Mouse (Mus musculus) adrenal gland, adult (tissue): ENCODE results near the gene Gnai2.
A peak's percentile ranks its signal among the peaks of the same experiment; 100 is the strongest.

ENCODE experiments used
- DNase-seq, 2 experiments: peaks; one replicate each; pipeline ENCODE4 v3.0.0; 2022 to 2023; ENCODE audit warnings: low spot score in 1 of 2; ENCODE audit not compliant: inconsistent age in 2 of 2

Gene Gnai2

DNA sequence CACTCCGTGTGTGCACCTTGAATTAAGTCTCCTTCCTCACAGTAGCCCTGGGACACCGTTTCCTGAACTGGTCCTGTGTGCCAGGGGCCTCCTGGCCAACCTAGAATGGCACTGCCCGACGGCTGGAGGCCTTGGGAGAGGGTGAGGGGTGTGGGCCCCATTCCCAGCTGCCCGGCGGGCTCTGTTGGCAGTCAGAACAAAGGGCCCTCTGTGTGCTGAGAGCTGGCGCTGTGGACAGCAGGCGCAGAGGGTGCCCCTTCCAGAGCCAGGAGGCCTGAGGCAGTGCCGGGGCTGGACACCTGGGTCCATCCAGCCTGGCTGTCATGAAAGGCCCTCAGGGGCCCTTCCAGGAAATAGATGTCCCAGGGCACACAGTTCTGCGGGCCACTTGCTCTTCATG, 24.4 kb upstream of the Gnai2 start:
- no peak for DNase-seq

DNA sequence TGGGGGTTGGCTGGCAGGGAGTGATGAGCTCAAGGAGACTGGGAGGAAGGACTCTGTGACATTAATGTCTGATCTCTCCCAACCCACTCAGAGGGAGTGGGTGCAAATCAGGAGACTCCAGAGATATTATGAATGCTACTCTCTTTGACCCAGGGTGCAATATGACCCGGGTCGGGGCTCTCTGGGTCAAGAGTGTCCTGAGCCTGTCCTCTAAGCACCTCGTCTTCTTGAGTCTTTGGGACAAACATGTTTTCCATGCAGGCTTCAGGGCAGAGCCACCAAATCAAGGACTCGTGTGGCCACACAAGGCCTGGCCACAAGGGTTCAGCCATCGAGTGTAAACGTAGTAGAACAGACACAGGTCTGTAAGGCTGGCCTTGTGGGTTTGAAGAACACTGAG, 22.9 kb upstream of the Gnai2 start:
- no peak for DNase-seq

DNA sequence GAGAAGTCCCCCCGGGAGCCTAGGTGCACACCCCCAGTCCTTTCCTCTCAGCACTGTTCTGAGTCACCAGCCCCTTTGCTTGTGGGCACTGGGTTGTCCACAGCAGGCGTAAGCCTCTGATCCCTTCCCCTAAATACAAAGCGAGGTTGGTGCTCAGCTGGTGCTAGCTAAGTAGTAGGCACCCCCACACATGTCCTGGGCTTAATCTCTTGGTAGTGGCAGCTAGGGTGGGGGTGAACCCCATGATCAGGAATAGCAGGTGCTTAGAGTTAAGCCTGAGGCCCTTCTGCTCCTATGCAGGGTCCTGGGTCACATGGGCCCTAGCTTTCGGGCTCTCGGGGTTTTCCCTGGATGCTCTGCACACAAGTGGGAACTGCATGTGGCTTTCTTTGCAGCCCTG, 22.0 kb upstream of the Gnai2 start:
- DNase-seq = no peak

DNA sequence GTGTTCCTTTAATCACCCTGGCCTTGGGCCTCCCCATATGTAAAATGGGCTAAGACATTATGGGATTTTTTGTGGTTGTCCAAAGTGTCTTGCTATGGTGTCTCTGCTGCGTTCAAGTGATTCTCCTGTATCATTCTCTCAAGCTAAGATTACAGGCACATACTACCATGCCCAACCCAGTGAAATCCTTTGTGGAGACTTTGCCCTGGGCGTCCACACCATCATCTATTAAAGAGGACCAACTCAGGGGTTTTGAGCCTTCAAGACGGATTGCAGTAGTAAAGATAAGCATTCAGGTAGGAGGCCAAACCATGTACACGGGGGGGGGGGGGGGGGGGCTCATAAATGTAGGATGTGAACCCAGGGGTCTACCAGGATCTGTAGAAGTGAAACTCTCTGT, 19.4 kb upstream of the Gnai2 start:
- DNase-seq = no peak

DNA sequence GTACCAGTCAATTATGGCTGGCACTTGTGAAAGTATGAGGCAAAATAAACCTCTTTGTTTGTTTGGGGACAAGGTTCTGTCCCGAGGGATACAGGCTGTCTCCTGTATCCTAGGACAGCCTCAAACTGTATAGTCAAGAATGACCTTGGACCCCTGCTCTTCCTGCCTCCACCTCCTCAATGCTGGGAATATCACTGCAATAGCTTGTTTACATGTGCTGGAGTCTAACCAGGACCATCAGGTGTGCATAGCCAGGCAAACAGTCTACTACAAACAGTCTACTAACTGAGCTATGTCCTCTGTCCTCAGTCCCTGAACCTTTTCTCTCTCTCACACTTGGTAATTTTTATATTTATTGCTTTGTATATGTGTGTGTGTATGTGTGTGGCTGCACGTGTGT, 18.3 kb upstream of the Gnai2 start:
- DNase-seq = no peak

DNA sequence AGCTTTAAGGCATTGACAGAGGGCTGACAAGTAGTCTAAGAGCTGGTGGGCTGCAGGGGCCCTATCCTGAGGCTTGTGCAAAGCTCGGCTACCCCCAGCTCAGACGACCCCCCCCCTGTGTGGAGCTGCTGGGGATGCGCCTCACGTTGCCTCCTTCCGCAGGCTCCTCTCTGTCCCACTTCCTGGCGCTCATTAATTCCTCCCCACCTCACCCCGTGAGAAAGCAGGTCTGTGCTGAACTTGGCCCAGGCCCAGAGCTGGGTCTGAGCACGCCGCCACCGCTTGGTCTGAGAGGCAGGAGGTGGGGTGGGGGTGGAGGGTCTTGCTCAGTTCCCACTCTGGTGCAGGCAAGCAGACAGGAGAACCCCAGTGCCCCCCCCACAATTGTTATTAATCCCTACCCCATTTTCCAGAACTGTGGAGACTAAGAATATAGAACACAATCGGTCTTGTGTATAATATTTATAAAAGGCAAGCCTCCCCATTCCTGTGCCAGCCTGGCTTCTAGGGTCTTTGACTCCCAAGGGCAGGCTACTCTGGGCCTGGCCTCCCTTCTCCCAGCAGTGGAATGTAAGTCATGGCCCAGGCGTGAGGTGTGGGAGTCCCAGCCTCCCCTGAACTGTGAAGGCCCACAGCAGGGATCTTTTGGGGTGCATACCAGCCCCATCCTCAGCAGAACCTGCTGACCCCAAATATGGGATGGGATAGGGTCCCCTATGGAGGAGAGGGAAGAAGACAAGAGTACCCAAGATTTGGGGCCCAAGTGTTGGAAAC, 15.7 kb upstream of the Gnai2 start:
- DNase-seq = no peak

DNA sequence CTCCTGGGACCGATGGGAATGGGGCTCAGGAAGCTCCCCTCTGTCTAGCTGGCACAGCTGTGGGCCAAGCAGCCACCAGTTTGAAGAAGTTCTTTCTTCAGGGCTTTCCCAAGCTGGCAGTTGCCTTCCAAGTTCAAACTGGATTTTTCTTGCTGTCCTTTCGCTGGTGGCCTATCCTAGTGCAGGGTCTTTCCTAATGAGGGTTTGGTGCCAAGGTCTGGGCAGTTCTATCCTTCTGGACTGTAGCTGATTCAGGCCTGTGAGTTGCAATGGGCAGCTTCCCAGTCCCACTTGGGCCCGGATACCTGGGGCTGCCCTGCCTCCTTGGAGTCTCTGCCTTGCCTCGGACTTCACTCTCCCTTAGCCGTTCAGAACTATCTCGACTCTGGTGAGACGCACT, 15.1 kb upstream of the Gnai2 start:
- no peak for DNase-seq

DNA sequence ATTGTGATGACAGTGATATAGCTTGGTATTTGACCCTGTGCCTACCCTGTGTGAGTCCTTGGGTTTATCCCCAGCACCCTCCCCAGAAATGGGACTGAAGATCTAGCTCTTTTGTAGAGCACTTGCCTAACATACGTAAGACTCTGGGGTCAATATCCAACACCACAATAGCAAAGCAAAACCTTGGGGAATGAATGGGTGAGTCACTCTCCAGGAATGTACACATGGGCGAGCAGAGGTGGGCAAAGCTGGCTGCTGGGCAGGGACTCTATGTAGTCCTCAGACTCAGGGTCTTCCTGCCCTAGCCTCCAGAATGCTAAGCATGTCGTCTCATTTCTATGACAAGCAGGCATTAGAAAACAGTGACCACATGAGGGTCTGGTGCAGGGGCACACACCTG, 13.6 kb upstream of the Gnai2 start:
- no peak for DNase-seq

DNA sequence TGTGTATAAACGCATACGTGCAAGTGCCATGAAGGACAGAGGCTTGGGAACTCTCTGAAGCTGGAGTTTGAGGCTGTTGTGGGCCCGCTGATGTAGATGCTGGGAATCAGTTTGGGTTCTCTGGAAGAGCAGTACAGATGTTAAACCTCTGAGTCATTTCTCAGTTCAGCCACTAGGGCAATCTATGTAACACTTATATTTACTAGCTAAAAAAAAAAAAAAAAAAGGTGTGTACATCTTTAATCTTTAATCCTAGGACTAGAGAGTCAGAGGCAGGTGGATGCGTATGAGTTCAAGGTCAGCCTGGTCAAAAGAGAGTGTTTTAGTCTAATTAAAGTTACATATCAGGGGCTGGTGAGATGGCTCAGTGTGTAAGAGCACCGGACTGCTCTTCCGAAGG, 11.8 kb upstream of the Gnai2 start:
- DNase-seq = no peak

DNA sequence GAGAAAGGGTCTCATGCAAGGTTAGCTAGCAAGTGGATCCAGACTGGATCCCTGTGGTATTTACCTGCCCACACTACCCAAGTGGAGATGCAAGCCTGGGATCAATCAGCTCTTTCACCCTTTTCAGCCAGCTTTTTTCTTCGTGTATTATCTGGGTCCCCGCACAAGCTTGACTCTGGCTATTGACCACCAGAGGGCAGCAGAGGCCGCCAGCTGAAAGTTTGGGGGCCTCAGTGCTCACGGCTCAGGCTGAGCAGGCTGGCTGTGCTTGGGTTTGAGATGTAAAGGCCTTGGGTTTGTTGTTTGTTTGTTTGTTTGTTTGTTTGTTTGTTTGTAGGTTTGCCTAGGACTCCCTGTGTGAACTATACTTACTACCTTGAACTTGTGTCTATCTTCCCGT, 10.4 kb upstream of the Gnai2 start:
- DNase-seq = peak; percentile 74 to 90

DNA sequence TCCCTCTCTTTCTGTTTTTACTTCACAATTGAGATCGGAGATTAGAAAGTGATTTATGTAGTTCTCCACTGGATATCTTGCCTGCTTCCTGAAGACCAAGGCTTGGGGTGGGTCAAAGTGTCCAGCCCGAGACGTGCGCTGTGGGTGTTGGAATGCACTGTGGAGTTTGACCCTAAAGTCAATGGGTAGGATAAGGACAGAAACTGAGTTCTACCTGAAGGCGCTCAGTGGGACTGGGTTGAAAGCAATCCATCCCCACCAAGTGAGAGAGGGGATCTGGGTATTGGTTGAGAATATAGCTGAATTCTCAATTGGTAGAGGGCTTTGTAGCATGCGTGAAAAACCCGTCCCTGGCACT, 10.0 kb upstream of the Gnai2 start:
- no peak for DNase-seq

DNA sequence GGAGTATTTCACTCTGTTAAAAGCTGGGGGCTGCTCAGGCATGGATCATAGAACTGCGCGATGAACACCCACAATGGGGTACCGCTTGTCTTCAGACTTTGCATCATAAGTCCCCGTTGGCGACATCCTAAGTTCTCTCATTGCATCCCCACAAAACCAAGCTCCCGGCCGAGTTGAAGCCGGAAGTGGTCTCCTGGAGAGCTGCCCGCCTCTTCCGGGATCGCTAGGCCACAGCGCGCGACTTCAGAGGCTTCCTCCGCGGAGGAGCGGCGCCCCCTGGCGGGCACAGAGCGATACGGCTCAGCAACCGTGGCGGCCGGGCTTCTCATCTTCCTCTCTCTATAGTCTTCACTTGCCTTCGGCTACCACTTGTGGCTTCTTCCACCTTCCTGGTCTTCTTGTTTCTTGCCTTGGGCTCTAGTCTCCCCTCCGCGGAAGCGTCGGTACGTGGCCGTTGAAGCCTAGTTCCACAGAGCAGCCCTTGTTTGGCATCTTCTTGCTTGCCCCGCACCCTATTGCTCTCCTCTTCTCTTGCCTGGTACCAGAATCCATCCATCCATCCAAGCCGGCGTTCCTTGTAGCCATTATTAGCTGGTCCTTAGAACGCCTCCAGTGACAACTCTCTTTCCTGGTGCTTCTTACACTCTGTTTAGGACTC, 9.5 kb upstream of the Gnai2 start:
- DNase-seq = peak; percentile 91 to 96

DNA sequence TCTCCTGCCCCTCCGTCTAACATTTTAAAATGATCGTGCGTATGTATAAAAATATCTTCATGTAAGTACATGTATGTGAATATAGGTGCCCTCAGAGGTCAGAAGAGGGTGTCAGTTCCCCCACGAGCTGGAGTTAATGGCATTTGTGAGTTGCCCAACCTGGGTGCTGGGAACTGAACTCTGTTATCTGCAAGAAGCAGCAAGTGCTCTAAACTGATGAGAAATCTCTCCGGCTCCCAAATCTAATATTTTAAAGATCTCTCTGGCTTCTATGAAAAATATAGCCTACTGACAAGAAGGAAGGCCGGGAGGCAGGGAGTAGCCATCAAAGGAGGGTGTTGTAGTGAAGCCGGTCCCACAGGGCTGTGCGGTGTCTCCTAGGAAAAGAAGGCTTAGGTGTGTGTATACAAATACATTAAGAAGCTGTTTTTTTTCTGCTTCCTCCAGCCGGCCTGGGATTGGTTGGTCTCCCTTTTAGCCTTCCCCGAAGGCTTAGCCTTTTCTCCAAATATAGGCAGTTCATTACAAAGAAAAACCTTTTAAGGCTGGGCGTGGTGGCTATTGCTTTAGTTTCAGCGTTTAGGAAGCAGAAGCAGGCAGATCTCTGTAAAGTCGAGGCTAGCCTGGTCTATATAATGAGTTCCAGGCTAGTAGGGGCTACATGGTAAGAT, 8.5 kb upstream of the Gnai2 start:
- peak in 1 of 2 experiments; percentile 40 for DNase-seq

DNA sequence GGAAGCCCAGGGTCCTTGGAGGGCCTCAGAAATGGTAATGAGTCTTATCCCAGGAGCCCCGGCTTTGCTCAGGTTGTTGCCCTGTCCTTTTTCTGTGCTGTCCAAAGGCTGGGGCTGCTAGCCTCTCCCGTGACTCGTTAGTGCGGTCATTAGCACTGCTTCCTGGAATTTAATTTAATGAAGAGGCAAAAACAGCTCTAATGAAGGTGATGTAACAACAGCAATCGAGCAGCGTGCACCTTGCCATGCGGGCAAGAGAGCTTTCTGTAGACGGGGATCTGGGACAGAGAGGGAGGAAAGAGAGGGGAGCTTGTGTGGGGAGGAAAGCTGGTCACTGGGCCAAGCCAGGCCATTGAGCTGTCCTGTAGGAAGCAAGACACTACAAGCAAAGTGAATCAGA, 6.5 kb upstream of the Gnai2 start:
- peak in 1 of 2 experiments; percentile 36 for DNase-seq

DNA sequence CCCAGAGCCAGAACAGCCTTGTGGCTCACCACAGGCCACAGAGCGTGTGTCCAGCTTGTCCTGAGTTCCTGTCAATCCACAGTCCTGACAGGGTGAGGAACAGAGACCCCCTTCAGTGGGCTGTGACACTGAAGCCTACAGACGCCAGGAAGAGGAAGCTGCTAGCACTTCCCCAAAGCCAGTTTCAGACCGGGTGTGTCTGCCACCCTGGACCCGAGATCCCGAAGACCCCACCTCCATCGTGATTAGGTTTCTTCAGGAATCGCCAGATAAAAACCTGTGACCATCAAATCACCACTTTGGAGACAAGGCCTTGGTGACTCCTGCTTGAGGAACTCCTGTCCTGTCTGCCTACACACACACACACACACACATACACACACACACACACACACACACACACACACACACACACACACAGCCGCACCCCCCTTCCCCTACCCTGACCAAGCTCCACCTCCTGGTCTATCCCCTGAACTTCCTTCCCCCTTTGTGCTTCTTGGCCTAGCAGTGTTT, 5.1 kb upstream of the Gnai2 start:
- DNase-seq = peak; percentile 29 to 54

DNA sequence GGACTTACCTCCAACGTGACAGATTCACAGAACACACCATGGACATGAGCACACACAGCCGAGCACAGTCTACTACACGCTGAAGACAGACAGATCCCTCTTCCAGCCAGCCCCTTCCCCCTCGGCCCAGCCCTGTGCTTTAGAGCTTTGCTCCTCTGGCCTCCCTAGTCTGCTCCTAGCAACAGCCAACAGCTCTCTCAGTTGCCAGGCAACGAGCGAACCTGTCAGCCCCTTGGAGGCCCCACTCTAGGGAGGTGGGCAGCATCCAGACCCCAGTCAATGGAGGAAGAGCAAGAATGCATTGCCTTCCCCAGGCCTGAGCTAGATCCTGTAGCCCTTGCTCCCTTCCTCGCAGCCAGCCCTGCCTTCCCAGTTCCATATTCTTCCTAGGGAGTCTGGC, 1.9 kb upstream of the Gnai2 start:
- no peak for DNase-seq

DNA sequence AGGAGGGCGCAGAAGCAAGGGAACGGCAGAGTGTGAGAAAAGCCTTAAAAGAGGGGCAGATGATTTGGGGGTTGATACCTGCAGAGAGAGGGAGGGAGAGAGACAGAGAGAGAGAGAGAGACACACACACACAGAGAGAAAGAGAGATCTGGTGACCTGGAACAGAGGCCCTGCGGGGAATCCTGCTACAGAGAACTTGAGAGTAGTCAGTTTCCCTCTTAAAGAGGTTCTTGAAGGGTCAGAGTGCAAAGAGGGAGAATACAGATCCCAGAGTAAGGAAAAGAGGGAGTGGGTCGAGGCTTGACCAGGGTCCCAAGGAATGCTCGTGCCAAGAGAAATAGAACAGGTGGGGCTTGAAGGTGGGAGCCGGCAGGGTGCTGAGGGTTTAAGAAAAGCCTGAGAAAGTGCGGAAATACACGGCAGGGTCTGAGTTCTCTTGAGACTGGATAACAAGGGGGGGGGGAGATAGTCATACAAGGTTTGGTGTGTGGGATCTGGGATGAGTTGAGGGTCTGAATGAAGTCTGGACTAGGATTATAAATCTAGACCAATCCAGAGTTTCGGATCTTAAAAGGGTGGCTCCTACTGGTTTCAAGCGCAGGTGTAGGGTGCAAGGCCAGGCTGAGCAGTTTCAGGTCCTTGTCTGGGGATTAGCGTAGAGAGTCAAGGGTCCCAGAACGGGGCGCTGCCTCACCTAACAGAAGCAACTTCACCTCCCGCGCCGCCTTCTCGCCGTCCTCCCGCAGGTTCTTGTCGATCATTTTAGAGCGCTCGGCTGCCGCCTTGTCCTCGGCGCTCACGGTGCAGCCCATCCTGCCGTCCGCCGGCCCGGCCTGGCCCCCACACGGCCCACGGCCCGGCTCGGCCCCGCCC, 525 bp downstream of the Gnai2 start:
- DNase-seq = peak in 1 of 2 experiments; percentile 65

DNA sequence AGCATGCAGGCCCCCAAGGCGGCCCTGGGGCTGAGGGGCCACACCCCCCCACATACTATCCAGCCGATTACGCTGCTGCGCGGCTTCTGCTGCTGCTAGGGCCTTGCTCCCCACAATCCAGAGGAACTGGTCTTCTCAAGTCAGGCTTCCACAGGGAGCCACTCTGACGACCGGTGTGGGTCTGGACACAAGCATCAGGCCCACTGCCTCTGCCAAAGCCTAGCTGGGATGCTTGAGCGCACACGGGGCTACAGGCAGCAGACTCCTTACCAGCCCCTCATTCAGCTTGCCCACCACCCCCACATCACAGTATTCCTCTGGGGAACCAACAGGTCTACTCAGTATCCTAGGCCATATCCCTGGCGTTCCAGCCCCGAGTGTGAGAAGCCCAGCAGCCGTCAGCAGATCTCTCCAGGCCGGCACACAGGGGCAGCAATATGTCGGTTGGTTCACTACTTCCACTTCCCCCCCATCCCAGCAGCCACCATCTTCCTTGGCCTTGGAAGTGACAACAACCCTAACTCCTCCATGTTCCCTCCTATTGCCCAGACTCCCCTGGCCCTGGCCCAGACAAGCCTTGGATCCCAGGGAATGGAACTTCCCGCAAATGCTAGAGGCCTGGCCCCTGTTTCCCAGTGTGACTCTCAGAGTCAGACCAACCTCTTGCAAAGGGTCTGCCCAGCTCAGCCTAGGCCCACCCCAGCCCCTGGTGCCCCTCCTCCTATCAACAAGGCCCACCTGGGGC, 1.3 kb downstream of the Gnai2 start:
- DNase-seq = peak; percentile 61 to 81

DNA sequence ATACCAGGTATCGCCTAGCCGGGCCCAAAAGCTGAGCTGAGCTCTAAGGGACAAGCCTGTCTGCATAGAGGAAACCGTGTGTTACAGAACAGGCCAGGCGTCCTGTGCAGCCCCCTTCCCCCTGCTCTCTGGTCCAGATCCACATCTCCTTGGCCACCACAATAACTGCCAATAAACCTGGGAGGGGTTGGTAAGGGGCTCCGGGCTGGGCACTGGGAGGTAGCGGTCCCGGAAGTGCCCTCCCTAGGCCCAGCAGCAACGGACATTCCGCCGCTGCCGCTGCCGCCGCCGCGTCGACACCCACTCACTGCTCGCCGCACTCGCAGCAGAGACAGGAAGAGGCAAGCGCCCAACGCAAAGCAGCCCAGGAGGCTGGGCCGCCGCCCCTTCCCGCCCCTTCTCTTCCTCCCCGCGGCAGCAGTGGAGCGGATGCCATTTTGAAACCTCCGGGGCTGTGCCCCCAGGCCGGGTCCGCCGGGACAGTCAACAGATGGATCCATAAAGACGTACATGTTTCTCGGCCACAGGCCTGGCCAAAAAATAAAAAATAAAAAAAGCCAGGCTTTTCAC, 2.0 kb downstream of the Gnai2 start:
- peak; percentile 90 to 94 for DNase-seq

DNA sequence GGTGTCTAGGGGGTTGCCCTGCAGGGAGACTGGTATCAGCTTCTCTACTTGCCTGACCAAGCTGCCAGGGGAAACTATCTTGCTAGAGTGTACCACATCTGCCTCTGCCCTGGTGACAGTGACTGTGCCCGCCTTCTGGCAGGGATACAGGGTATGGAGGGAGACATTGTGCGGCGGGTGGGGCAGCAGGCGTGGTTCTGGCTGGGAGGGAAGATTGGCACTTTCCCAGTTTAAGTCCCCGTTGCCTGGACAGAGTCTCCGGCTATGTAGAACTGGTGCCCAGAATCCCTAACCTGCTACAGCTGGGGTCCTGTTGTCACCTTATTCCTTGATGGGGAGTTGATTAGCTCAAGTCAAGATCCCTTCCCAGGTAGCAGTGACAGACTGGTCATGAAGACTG, 2.7 kb downstream of the Gnai2 start:
- peak; percentile 67 to 79 for DNase-seq
